Mouse (Mus musculus): ENCODE results near the gene Ralgps1. TPM values are rescaled to one million over a fixed set of nuclear protein-coding genes. Genes with fewer than 3 reads are reported as not detected.

Gene Ralgps1
- polyA plus RNA-seq, 1 experiment from 2014 or later = 5.1 TPM

GRCm38 (mm10) chr2:33248549-33248948 lies 122.7 kb downstream of the Ralgps1 start:
- Histone ChIP-seq H3K27me3 (no peaks in the 10 kb centered on the region), H3K27ac (no peak overlapping the region), H3K9me3 (no peaks in the 10 kb centered on the region), H3K9ac (no peak overlapping the region), H3K4me3 (no peak overlapping the region), H3K4me1 (peaks cover 14% of the 10 kb centered on the region), H3K36me3 (peaks cover 55% of the 10 kb centered on the region), H3K4me2 (replicated peaks) (no peak overlapping the region)
- no peak for ATAC-seq (ENCODE audit: low FRiP score, low read depth)
- WGBS = 79% methylated on average over 7 of the region's 7 CpGs

GRCm38 (mm10) chr2:33246841-33247240 lies 124.4 kb downstream of the Ralgps1 start:
- Histone ChIP-seq H3K4me1 (peaks cover 6% of the 10 kb centered on the region; the same call in 1 of the 2 replicates), H3K9me3 (no peaks in the 10 kb centered on the region), H3K9ac (no peak overlapping the region), H3K27ac (0 out of 2 replicates have a peak overlapping the region, but pooled peaks have one; percentile 3), H3K4me3 (no peak overlapping the region), H3K27me3 (no peaks in the 10 kb centered on the region), H3K36me3 (peaks cover 72% of the 10 kb centered on the region), H3K4me2 (replicated peaks) (no peak overlapping the region)
- no peak for ATAC-seq (ENCODE audit: low FRiP score, low read depth)
- 81% methylated on average over 5 of the region's 5 CpGs for WGBS

GRCm38 (mm10) chr2:33245350-33245749 lies 125.9 kb downstream of the Ralgps1 start:
- Histone ChIP-seq H3K9me3 (no peaks in the 10 kb centered on the region), H3K4me3 (no peak overlapping the region), H3K4me1 (peaks cover 6% of the 10 kb centered on the region; the same call in 1 of the 2 replicates), H3K27me3 (no peaks in the 10 kb centered on the region), H3K4me2 (replicated peaks) (no peak overlapping the region), H3K27ac (no peak overlapping the region), H3K9ac (no peak overlapping the region), H3K36me3 (peaks cover 86% of the 10 kb centered on the region)
- no peak for ATAC-seq (ENCODE audit: low FRiP score, low read depth)

- ATAC-seq (ENCODE audit: low FRiP score, low read depth) = no peak
- WGBS = 86% methylated on average over 6 of the region's 6 CpGs
- peaks cover 86% of the 10 kb centered on the region for H3K36me3 ChIP-seq
Observed at GRCm38 (mm10) chr2:33244880-33245279, 126.4 kb downstream of the Ralgps1 start.

GRCm38 (mm10) chr2:33237581-33237980 lies 133.7 kb downstream of the Ralgps1 start:
- Histone ChIP-seq H3K9me3 (no peaks in the 10 kb centered on the region), H3K27ac (no peak overlapping the region), H3K4me3 (no peak overlapping the region), H3K36me3 (peaks cover 55% of the 10 kb centered on the region), H3K4me2 (replicated peaks) (no peak overlapping the region), H3K27me3 (no peaks in the 10 kb centered on the region), H3K4me1 (peaks cover 14% of the 10 kb centered on the region), H3K9ac (no peak overlapping the region)
- WGBS = 84% methylated on average over 6 of the region's 6 CpGs
- no peak for ATAC-seq (ENCODE audit: low FRiP score, low read depth)

More at GRCm38 (mm10) chr2:33244880-33245279, 126.4 kb downstream of the Ralgps1 start:
- Histone ChIP-seq H3K4me3 (no peak overlapping the region), H3K9me3 (no peaks in the 10 kb centered on the region), H3K9ac (no peak overlapping the region), H3K4me2 (replicated peaks) (no peak overlapping the region), H3K27me3 (no peaks in the 10 kb centered on the region), H3K27ac (no peak overlapping the region), H3K4me1 (peaks cover 2% of the 10 kb centered on the region)

- Histone ChIP-seq H3K27me3 (no peaks in the 10 kb centered on the region), H3K4me2 (replicated peaks) (no peak overlapping the region), H3K4me3 (no peak overlapping the region), H3K9me3 (no peaks in the 10 kb centered on the region), H3K36me3 (peaks cover 61% of the 10 kb centered on the region), H3K27ac (no peak overlapping the region), H3K4me1 (peaks cover 21% of the 10 kb centered on the region), H3K9ac (no peak overlapping the region)
- ATAC-seq (ENCODE audit: low FRiP score, low read depth) = no peak
- 87% methylated on average over 4 of the region's 4 CpGs for WGBS
Observed at GRCm38 (mm10) chr2:33234848-33235247, 136.4 kb downstream of the Ralgps1 start.

- no peak overlapping the region for H3K4me3 ChIP-seq
- H3K4me2 ChIP-seq (replicated peaks) = no peak overlapping the region
- H3K9me3 ChIP-seq = no peaks in the 10 kb centered on the region
- H3K27ac ChIP-seq = no peak overlapping the region
- peaks cover 19% of the 10 kb centered on the region for H3K4me1 ChIP-seq
- H3K27me3 ChIP-seq = no peaks in the 10 kb centered on the region
- 88% methylated on average over 5 of the region's 5 CpGs for WGBS
- no peak for ATAC-seq (ENCODE audit: low FRiP score, low read depth)
- no peak overlapping the region for H3K9ac ChIP-seq
- peaks cover 71% of the 10 kb centered on the region for H3K36me3 ChIP-seq
Observed at GRCm38 (mm10) chr2:33233856-33234255, 137.4 kb downstream of the Ralgps1 start.

- ATAC-seq (ENCODE audit: low FRiP score, low read depth) = no peak
- Histone ChIP-seq H3K4me3 (no peak overlapping the region), H3K4me1 (peaks cover 19% of the 10 kb centered on the region), H3K27me3 (no peaks in the 10 kb centered on the region), H3K9ac (no peak overlapping the region), H3K9me3 (no peaks in the 10 kb centered on the region), H3K27ac (no peak overlapping the region), H3K36me3 (peaks cover 79% of the 10 kb centered on the region), H3K4me2 (replicated peaks) (no peak overlapping the region)
- 75% methylated on average over 6 of the region's 6 CpGs for WGBS
Observed at GRCm38 (mm10) chr2:33232782-33233570, 138.3 kb downstream of the Ralgps1 start.

- ATAC-seq (ENCODE audit: low FRiP score, low read depth) = no peak
- H3K4me1 ChIP-seq = peaks cover 19% of the 10 kb centered on the region
- H3K36me3 ChIP-seq = peaks cover 76% of the 10 kb centered on the region
- no peak overlapping the region for H3K4me2 ChIP-seq (replicated peaks)
- H3K27ac ChIP-seq = no peak overlapping the region
- no peak overlapping the region for H3K9ac ChIP-seq
- 68% methylated on average over 2 of the region's 2 CpGs for WGBS
- no peaks in the 10 kb centered on the region for H3K27me3 ChIP-seq
- H3K9me3 ChIP-seq = no peaks in the 10 kb centered on the region
- no peak overlapping the region for H3K4me3 ChIP-seq
Observed at GRCm38 (mm10) chr2:33231788-33232187, 139.5 kb downstream of the Ralgps1 start.

- H3K9ac ChIP-seq = no peak overlapping the region
- H3K4me2 ChIP-seq (replicated peaks) = no peak overlapping the region
- no peak for ATAC-seq (ENCODE audit: low FRiP score, low read depth)
- H3K36me3 ChIP-seq = peaks cover 76% of the 10 kb centered on the region
- no peaks in the 10 kb centered on the region for H3K9me3 ChIP-seq
- H3K27me3 ChIP-seq = no peaks in the 10 kb centered on the region
- H3K27ac ChIP-seq = no peak overlapping the region
- H3K4me1 ChIP-seq = peaks cover 15% of the 10 kb centered on the region
- no peak overlapping the region for H3K4me3 ChIP-seq
- WGBS = 45% methylated on average over 10 of the region's 10 CpGs
Observed at GRCm38 (mm10) chr2:33230701-33231100, 140.6 kb downstream of the Ralgps1 start.

GRCm38 (mm10) chr2:33228551-33228950 lies 142.7 kb downstream of the Ralgps1 start:
- 90% methylated on average over 15 of the region's 15 CpGs for WGBS
- peaks cover 16% of the 10 kb centered on the region for H3K4me1 ChIP-seq
- H3K4me2 ChIP-seq (replicated peaks) = no peak overlapping the region
- no peaks in the 10 kb centered on the region for H3K9me3 ChIP-seq
- no peak overlapping the region for H3K27ac ChIP-seq
- peaks cover 78% of the 10 kb centered on the region for H3K36me3 ChIP-seq
- no peaks in the 10 kb centered on the region for H3K27me3 ChIP-seq
- H3K4me3 ChIP-seq = no peak overlapping the region
- H3K9ac ChIP-seq = no peak overlapping the region
- ATAC-seq (ENCODE audit: low FRiP score, low read depth) = no peak

- Histone ChIP-seq H3K4me3 (no peak overlapping the region), H3K27me3 (no peaks in the 10 kb centered on the region), H3K4me1 (peaks cover 20% of the 10 kb centered on the region), H3K4me2 (replicated peaks) (no peak overlapping the region), H3K9ac (no peak overlapping the region), H3K27ac (no peak overlapping the region), H3K9me3 (no peaks in the 10 kb centered on the region), H3K36me3 (peaks cover 76% of the 10 kb centered on the region)
- 92% methylated on average over 11 of the region's 11 CpGs for WGBS
- ATAC-seq (ENCODE audit: low FRiP score, low read depth) = no peak
Observed at GRCm38 (mm10) chr2:33228077-33228476, 143.2 kb downstream of the Ralgps1 start.

- Histone ChIP-seq H3K27ac (no peak overlapping the region), H3K4me3 (no peak overlapping the region), H3K4me1 (peaks cover 26% of the 10 kb centered on the region), H3K9ac (no peak overlapping the region), H3K9me3 (no peaks in the 10 kb centered on the region), H3K27me3 (no peaks in the 10 kb centered on the region), H3K36me3 (peaks cover 76% of the 10 kb centered on the region), H3K4me2 (replicated peaks) (no peak overlapping the region)
- 81% methylated on average over 7 of the region's 7 CpGs for WGBS
- ATAC-seq (ENCODE audit: low FRiP score, low read depth) = no peak
Observed at GRCm38 (mm10) chr2:33225921-33226320, 145.4 kb downstream of the Ralgps1 start.

All from limb, embryonic 13.5 days (tissue).